Mouse (Mus musculus): ENCODE measurements around the gene Man1a. TPM values are rescaled to one million over a fixed set of nuclear protein-coding genes. Genes with fewer than 3 reads are reported as not detected.

Gene Man1a
- polyA plus RNA-seq, 1 experiment = 4.1 TPM

- no peaks in the 10 kb centered on the region for H3K9me3 ChIP-seq (ENCODE audit: control insufficient read depth, low read length)
- H3K4me1 ChIP-seq (ENCODE audit: control insufficient read depth) = peaks cover 42% of the 10 kb centered on the region
- peaks cover 93% of the 10 kb centered on the region for H3K36me3 ChIP-seq (ENCODE audit: control insufficient read depth)
- H3K27me3 ChIP-seq (ENCODE audit: control insufficient read depth) = no peaks in the 10 kb centered on the region
- TF ChIP-seq GATA1 (IDR thresholded peaks at IDR 0.05; ENCODE audit: low read length) = no peak
- no peak for TF ChIP-seq TAL1 (IDR thresholded peaks at IDR 0.05; ENCODE audit: low read length)
- no peak overlapping the region for H3K4me3 ChIP-seq (replicated peaks)
These were observed 9.7 kb downstream of the Man1a start for GRCm38 (mm10) chr10:54066683-54067082.

GRCm38 (mm10) chr10:54063551-54064260 lies 12.7 kb downstream of the Man1a start:
- Histone ChIP-seq H3K4me1 (ENCODE audit: control insufficient read depth) (peaks cover 31% of the 10 kb centered on the region), H3K4me3 (replicated peaks) (no peak overlapping the region), H3K9me3 (ENCODE audit: control insufficient read depth, low read length) (no peaks in the 10 kb centered on the region), H3K36me3 (ENCODE audit: control insufficient read depth) (peaks cover 91% of the 10 kb centered on the region), H3K27me3 (ENCODE audit: control insufficient read depth) (no peaks in the 10 kb centered on the region)
- TF ChIP-seq GATA1 (IDR thresholded peaks at IDR 0.05; ENCODE audit: low read length) (no peak), TAL1 (IDR thresholded peaks at IDR 0.05; ENCODE audit: low read length) (no peak)

GRCm38 (mm10) chr10:54062835-54063234 lies 13.6 kb downstream of the Man1a start:
- no peak overlapping the region for H3K4me3 ChIP-seq (replicated peaks)
- H3K36me3 ChIP-seq (ENCODE audit: control insufficient read depth) = peaks cover 90% of the 10 kb centered on the region
- TF ChIP-seq GATA1 (IDR thresholded peaks at IDR 0.05; ENCODE audit: low read length) = no peak
- no peak for TF ChIP-seq TAL1 (IDR thresholded peaks at IDR 0.05; ENCODE audit: low read length)
- H3K27me3 ChIP-seq (ENCODE audit: control insufficient read depth) = no peaks in the 10 kb centered on the region
- H3K4me1 ChIP-seq (ENCODE audit: control insufficient read depth) = peaks cover 24% of the 10 kb centered on the region
- no peaks in the 10 kb centered on the region for H3K9me3 ChIP-seq (ENCODE audit: control insufficient read depth, low read length)

- Histone ChIP-seq H3K36me3 (ENCODE audit: control insufficient read depth) (peaks cover 78% of the 10 kb centered on the region), H3K4me3 (replicated peaks) (no peak overlapping the region), H3K9me3 (ENCODE audit: control insufficient read depth, low read length) (no peaks in the 10 kb centered on the region), H3K27me3 (ENCODE audit: control insufficient read depth) (no peaks in the 10 kb centered on the region), H3K4me1 (ENCODE audit: control insufficient read depth) (peaks cover 13% of the 10 kb centered on the region)
- TF ChIP-seq GATA1 (IDR thresholded peaks at IDR 0.05; ENCODE audit: low read length) (no peak), TAL1 (IDR thresholded peaks at IDR 0.05; ENCODE audit: low read length) (no peak)
These were observed 15.2 kb downstream of the Man1a start for GRCm38 (mm10) chr10:54061159-54061558.

GRCm38 (mm10) chr10:54060587-54060986 lies 15.8 kb downstream of the Man1a start:
- H3K4me3 ChIP-seq (replicated peaks) = no peak overlapping the region
- H3K27me3 ChIP-seq (ENCODE audit: control insufficient read depth) = no peaks in the 10 kb centered on the region
- no peak for TF ChIP-seq GATA1 (IDR thresholded peaks at IDR 0.05; ENCODE audit: low read length)
- TF ChIP-seq TAL1 (IDR thresholded peaks at IDR 0.05; ENCODE audit: low read length) = no peak
- peaks cover 11% of the 10 kb centered on the region for H3K4me1 ChIP-seq (ENCODE audit: control insufficient read depth)
- peaks cover 75% of the 10 kb centered on the region for H3K36me3 ChIP-seq (ENCODE audit: control insufficient read depth)
- no peaks in the 10 kb centered on the region for H3K9me3 ChIP-seq (ENCODE audit: control insufficient read depth, low read length)

GRCm38 (mm10) chr10:54059679-54060249 lies 16.6 kb downstream of the Man1a start:
- no peaks in the 10 kb centered on the region for H3K27me3 ChIP-seq (ENCODE audit: control insufficient read depth)
- H3K4me3 ChIP-seq (replicated peaks) = no peak overlapping the region
- H3K36me3 ChIP-seq (ENCODE audit: control insufficient read depth) = peaks cover 73% of the 10 kb centered on the region
- H3K9me3 ChIP-seq (ENCODE audit: control insufficient read depth, low read length) = no peaks in the 10 kb centered on the region
- TF ChIP-seq GATA1 (IDR thresholded peaks at IDR 0.05; ENCODE audit: low read length) (no peak), TAL1 (IDR thresholded peaks at IDR 0.05; ENCODE audit: low read length) (no peak)
- H3K4me1 ChIP-seq (ENCODE audit: control insufficient read depth) = peaks cover 11% of the 10 kb centered on the region

- H3K36me3 ChIP-seq (ENCODE audit: control insufficient read depth) = peaks cover 75% of the 10 kb centered on the region
- H3K9me3 ChIP-seq (ENCODE audit: control insufficient read depth, low read length) = no peaks in the 10 kb centered on the region
- no peaks in the 10 kb centered on the region for H3K27me3 ChIP-seq (ENCODE audit: control insufficient read depth)
- TF ChIP-seq GATA1 (IDR thresholded peaks at IDR 0.05; ENCODE audit: low read length) = no peak
- no peak for TF ChIP-seq TAL1 (IDR thresholded peaks at IDR 0.05; ENCODE audit: low read length)
- peaks cover 11% of the 10 kb centered on the region for H3K4me1 ChIP-seq (ENCODE audit: control insufficient read depth)
- H3K4me3 ChIP-seq (replicated peaks) = no peak overlapping the region
These were observed 17.3 kb downstream of the Man1a start for GRCm38 (mm10) chr10:54059092-54059496.

GRCm38 (mm10) chr10:54058657-54059056 lies 17.8 kb downstream of the Man1a start:
- Histone ChIP-seq H3K4me3 (replicated peaks) (no peak overlapping the region), H3K36me3 (ENCODE audit: control insufficient read depth) (peaks cover 75% of the 10 kb centered on the region), H3K27me3 (ENCODE audit: control insufficient read depth) (no peaks in the 10 kb centered on the region), H3K4me1 (ENCODE audit: control insufficient read depth) (peaks cover 13% of the 10 kb centered on the region), H3K9me3 (ENCODE audit: control insufficient read depth, low read length) (no peaks in the 10 kb centered on the region)
- TF ChIP-seq TAL1 (IDR thresholded peaks at IDR 0.05; ENCODE audit: low read length) = no peak
- TF ChIP-seq GATA1 (IDR thresholded peaks at IDR 0.05; ENCODE audit: low read length) = no peak

GRCm38 (mm10) chr10:54054188-54054587 lies 22.2 kb downstream of the Man1a start:
- TF ChIP-seq GATA1 (IDR thresholded peaks at IDR 0.05; ENCODE audit: low read length) = no peak
- no peak for TF ChIP-seq TAL1 (IDR thresholded peaks at IDR 0.05; ENCODE audit: low read length)
- Histone ChIP-seq H3K4me1 (ENCODE audit: control insufficient read depth) (peaks cover 17% of the 10 kb centered on the region), H3K4me3 (replicated peaks) (no peak overlapping the region), H3K9me3 (ENCODE audit: control insufficient read depth, low read length) (no peaks in the 10 kb centered on the region), H3K27me3 (ENCODE audit: control insufficient read depth) (no peaks in the 10 kb centered on the region), H3K36me3 (ENCODE audit: control insufficient read depth) (peaks cover 75% of the 10 kb centered on the region)

Data from erythroblast, embryonic 14.5 days (primary cell).